Mouse (Mus musculus): ENCODE results near the gene Foxd3. TPM values are rescaled to one million over a fixed set of nuclear protein-coding genes. Genes with fewer than 3 reads are reported as not detected.

Foxd3 gene
- polyA plus RNA-seq (2021; fragmentation: Nextera tagmentation): not detected in 2 replicates
- long read RNA-seq, experiment 1: 0 reads
- long read RNA-seq, experiment 2: 0 reads

DNA sequence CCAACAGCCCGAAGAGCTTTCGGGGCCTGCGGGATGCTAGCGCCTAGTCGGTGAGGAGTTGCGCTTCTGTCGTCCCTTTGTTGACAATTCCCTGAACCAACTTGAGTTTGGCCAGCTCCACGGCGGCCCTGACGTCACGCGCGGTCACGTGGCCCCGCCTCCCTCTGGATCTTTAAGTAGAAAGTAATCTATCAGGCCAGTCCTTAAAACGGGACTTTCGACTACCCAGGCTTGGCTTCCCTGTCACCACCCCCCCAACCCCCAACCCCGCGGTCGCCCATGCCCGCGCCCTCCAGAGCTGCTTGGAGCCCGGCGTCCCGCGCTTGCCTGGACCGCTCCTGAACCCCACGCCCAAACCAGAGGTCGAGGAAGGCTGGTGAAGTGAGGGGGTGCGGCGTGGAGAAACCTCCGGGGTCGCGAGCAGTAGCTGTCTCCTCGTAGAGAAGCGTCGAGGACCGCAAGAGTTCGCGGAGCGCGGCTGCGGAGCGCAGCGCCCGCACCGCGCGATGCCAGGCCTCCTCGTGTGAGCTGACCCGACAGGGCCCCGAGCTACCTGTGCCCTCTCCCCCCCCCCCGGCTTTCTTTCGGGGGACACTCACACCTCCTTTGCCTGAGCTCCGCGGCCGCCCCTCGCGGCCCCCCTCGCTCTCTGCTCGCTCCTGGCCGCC lies at the start of gene Foxd3:
Foxd3 (plus strand) TSS at position 363 of the 668 bp plus-strand sequence.

Other genes starting within 250 kb of the Foxd3 start
- 8.9 and 10.0 TPM in 2 replicates for gene Alg6, start 59.4 kb downstream of the Foxd3 start, polyA plus RNA-seq (2021; fragmentation: Nextera tagmentation)
- 1.9 and 6.1 TPM in 2 replicates for gene Efcab7, start 172.9 kb downstream of the Foxd3 start, polyA plus RNA-seq (2021; fragmentation: Nextera tagmentation)

All from left cerebral cortex, adult 6 months (tissue).